9 mouse cellular contexts compared by ENCODE assay signal in the genomic region with DNA sequence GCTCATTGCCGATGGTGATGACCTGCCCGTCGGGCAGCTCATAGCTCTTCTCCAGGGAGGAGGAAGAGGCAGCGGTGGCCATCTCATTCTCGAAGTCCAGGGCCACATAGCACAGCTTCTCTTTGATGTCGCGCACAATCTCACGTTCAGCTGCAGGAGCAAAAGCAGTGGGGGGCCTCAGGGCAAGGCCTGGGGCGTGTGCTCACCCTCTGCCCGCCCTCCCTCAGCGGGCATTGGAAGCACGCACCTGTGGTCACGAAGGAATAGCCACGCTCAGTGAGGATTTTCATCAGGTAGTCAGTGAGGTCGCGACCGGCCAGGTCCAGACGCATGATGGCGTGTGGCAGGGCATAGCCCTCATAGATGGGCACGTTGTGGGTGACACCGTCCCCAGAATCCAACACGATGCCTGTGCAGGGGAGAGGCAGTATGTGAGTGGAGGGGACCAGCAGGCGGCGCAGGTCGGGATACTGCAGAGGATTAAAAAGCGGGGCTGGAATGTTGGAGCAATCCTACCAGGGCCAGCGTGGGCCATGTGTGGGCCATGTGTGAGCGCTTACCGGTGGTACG. TPM values are rescaled to one million over a fixed set of nuclear protein-coding genes. Genes with fewer than 3 reads are reported as not detected.
DNase-seq lines count a peak whose midpoint lies in the region; ATAC-seq and TF ChIP-seq lines count a peak whose summit lies in the region.
"Had no signal": no experiment of that assay in that cellular context is flagged by ENCODE, and none has a peak within 500 bp of the region (broad histone marks: within the 10 kb centered on the region; RNA-seq: fewer than 3 reads in every experiment).

No protein-coding gene starts in this region.

- TF ChIP-seq CTCF in left cerebral cortex, adult 2 months (IDR thresholded peaks at IDR 0.05), result peak; percentile 29
- TF ChIP-seq CTCF in intestine, postnatal 0 days (IDR thresholded peaks at IDR 0.05; ENCODE audit: low read depth), result peak; percentile 24
- TF ChIP-seq CTCF in olfactory bulb, adult 2 months (IDR thresholded peaks at IDR 0.05; ENCODE audit: insufficient read depth, low read depth, low read length), result no peak

- peaks cover 76% of the 10 kb centered on the region for H3K27me3 ChIP-seq in embryonic facial prominence, embryonic 15.5 days
- peaks cover 51% of the 10 kb centered on the region for H3K27me3 ChIP-seq in intestine, postnatal 0 days (replicated peaks; ENCODE audit: control insufficient read depth, insufficient read depth, low read length)

- whole genome bisulfite sequencing in embryonic facial prominence, embryonic 15.5 days, result 8% methylated on average over 30 of the region's 30 CpGs
- 13% methylated on average over 30 of the region's 30 CpGs for WGBS in intestine, postnatal 0 days
- 20% methylated on average over 30 of the region's 30 CpGs for WGBS in olfactory bulb, adult 2 months

- H3K4me1 ChIP-seq in embryonic facial prominence, embryonic 15.5 days, result peaks cover 20% of the 10 kb centered on the region
- no peaks in the 10 kb centered on the region for H3K4me1 ChIP-seq in intestine, postnatal 0 days (replicated peaks; ENCODE audit: control insufficient read depth, insufficient read depth, low read length)
- H3K4me1 ChIP-seq in olfactory bulb, adult 2 months (ENCODE audit: control insufficient read depth, insufficient read depth, low read length), result peaks cover 33% of the 10 kb centered on the region

- peak overlapping the region; percentile 98 for H3K27ac ChIP-seq in left cerebral cortex, adult 2 months
- no peak overlapping the region for H3K27ac ChIP-seq in embryonic facial prominence, embryonic 15.5 days (replicated peaks)
- H3K27ac ChIP-seq in intestine, postnatal 0 days (ENCODE audit: low read depth, low read length), result no peak overlapping the region
- H3K27ac ChIP-seq in olfactory bulb, adult 2 months (ENCODE audit: insufficient read depth, low read depth, low read length), result peak overlapping the region; percentile 90

- no peak for ATAC-seq in embryonic facial prominence, embryonic 15.5 days (ENCODE audit: insufficient number of reproducible peaks, low FRiP score, low TSS enrichment, low read depth)
- no peak for ATAC-seq in intestine, postnatal 0 days
- ATAC-seq: Patski had no signal

- intact Hi-C loops in left cerebral cortex, adult 2 months (cut with DNase I), result loop anchor here (2.0 kb wide), 1 partner anchor 38 kb away; no protein-coding TSS in a partner anchor

- peak in 1 of 2 experiments; percentile 30 for DNase-seq in left cerebral cortex, adult 2 months (ENCODE audit: extremely low spot score in 1 of 2, low spot score in 2 of 2)
- DNase-seq in left cerebral cortex, adult 9 months (ENCODE audit: low spot score in 2 of 2), result no peak
- no peak for DNase-seq in adrenal gland, postnatal 36 days
- no peak for DNase-seq in kidney, postnatal 10 days
- no peak for DNase-seq in adrenal gland, postnatal 14 days

- H3K9ac ChIP-seq in embryonic facial prominence, embryonic 15.5 days, result no peak overlapping the region
- H3K9ac ChIP-seq in intestine, postnatal 0 days (ENCODE audit: low read depth, low read length), result no peak overlapping the region

- H3K9me3 ChIP-seq in embryonic facial prominence, embryonic 15.5 days (replicated peaks), result no peaks in the 10 kb centered on the region
- H3K9me3 ChIP-seq in intestine, postnatal 0 days (ENCODE audit: control insufficient read depth), result no peaks in the 10 kb centered on the region

- no peak for TF ChIP-seq POLR2A in olfactory bulb, adult 2 months (IDR thresholded peaks at IDR 0.05; ENCODE audit: insufficient read depth, low read depth, low read length)

- peak overlapping the region; percentile 39 for H3K4me3 ChIP-seq in left cerebral cortex, adult 2 months
- H3K4me3 ChIP-seq in embryonic facial prominence, embryonic 15.5 days (replicated peaks), result peak overlapping the region; percentile 30
- H3K4me3 ChIP-seq in intestine, postnatal 0 days (ENCODE audit: low read depth, low read length), result no peak overlapping the region; the same call in 1 of the 2 replicates
- peak overlapping the region; percentile 49 for H3K4me3 ChIP-seq in olfactory bulb, adult 2 months (ENCODE audit: insufficient read depth, low read depth, low read length)

- no peaks in the 10 kb centered on the region for H3K36me3 ChIP-seq in embryonic facial prominence, embryonic 15.5 days
- no peaks in the 10 kb centered on the region for H3K36me3 ChIP-seq in intestine, postnatal 0 days (ENCODE audit: control insufficient read depth, insufficient read depth)

- peak overlapping the region; percentile 51 for H3K4me2 ChIP-seq in embryonic facial prominence, embryonic 15.5 days (replicated peaks)
- 0 out of 2 replicates have a peak overlapping the region, but pooled peaks have one; percentile 9 for H3K4me2 ChIP-seq in intestine, postnatal 0 days (replicated peaks; ENCODE audit: low read depth)

RNA-seq across cellular contexts. Expression of gene Acta1, which starts 1.9 kb away (rescaled TPM):
- total RNA-seq in left cerebral cortex, adult 2 months (2021), result 10 to 100 TPM; 11.1 to 12.2 TPM
- 1,020 and 1,287 TPM in 2 replicates for polyA plus RNA-seq in embryonic facial prominence, embryonic 15.5 days (2015; fragmentation: Nextera tagmentation; extraction: Ambion mirVana)
- 2.7 and 7.6 TPM in 2 replicates for polyA plus RNA-seq in intestine, postnatal 0 days (2015; fragmentation: Nextera tagmentation; extraction: Ambion mirVana)
- not detected in 2 replicates for polyA plus RNA-seq in olfactory bulb, adult 2 months (2012; ENCODE audit: insufficient read depth, insufficient read length, low replicate concordance, missing spikeins)
- 1 to 10 TPM in 1 of 2 experiments, under 1 TPM in 1; 0.83 to 3.7 TPM for total RNA-seq in adrenal gland, postnatal 36 days (2021)
- 1.4 and 1.5 TPM in 2 replicates for total RNA-seq in adrenal gland, postnatal 14 days (2021)

RNA-seq across cellular contexts. Expression of gene Ccsap, which starts 32.7 kb away (rescaled TPM):
- 10 to 100 TPM; 65.9 to 75.4 TPM for total RNA-seq in left cerebral cortex, adult 2 months (2021)
- polyA plus RNA-seq in embryonic facial prominence, embryonic 15.5 days (2015; fragmentation: Nextera tagmentation; extraction: Ambion mirVana), result 4.9 and 6.5 TPM in 2 replicates
- 1.5 and 1.8 TPM in 2 replicates for polyA plus RNA-seq in intestine, postnatal 0 days (2015; fragmentation: Nextera tagmentation; extraction: Ambion mirVana)
- not detected in 2 replicates for polyA plus RNA-seq in olfactory bulb, adult 2 months (2012; ENCODE audit: insufficient read depth, insufficient read length, low replicate concordance, missing spikeins)
- total RNA-seq in adrenal gland, postnatal 36 days (2021), result 1 to 10 TPM; 2.4 TPM
- total RNA-seq in adrenal gland, postnatal 14 days (2021), result 3.8 and 4.1 TPM in 2 replicates

RNA-seq across cellular contexts. Expression of gene Nup133, which starts 56.4 kb away (rescaled TPM):
- 10 to 100 TPM; 22.6 to 25.6 TPM for total RNA-seq in left cerebral cortex, adult 2 months (2021)
- 27.3 and 29.6 TPM in 2 replicates for polyA plus RNA-seq in embryonic facial prominence, embryonic 15.5 days (2015; fragmentation: Nextera tagmentation; extraction: Ambion mirVana)
- polyA plus RNA-seq in intestine, postnatal 0 days (2015; fragmentation: Nextera tagmentation; extraction: Ambion mirVana), result 7.7 and 8.5 TPM in 2 replicates
- polyA plus RNA-seq in olfactory bulb, adult 2 months (2012; ENCODE audit: insufficient read depth, insufficient read length, low replicate concordance, missing spikeins), result not detected in 2 replicates
- total RNA-seq in adrenal gland, postnatal 36 days (2021), result 10 to 100 TPM; 20.5 to 21.0 TPM
- 15.3 and 16.5 TPM in 2 replicates for total RNA-seq in adrenal gland, postnatal 14 days (2021)

Comparison
In these comparisons a context has a peak if more than half of its experiments do, and no peak if none do; other contexts are left out.
1. H3K27ac ChIP-seq: peak in left cerebral cortex, adult 2 months (single experiment) and olfactory bulb, adult 2 months (single experiment); none in embryonic facial prominence, embryonic 15.5 days (single experiment) and intestine, postnatal 0 days (single experiment).
2. RNA of gene Ccsap, which starts 32.7 kb away (total RNA-seq): 65.9 to 75.4 TPM in left cerebral cortex, adult 2 months; 3.8 to 4.1 TPM in adrenal gland, postnatal 14 days and 2.4 TPM in adrenal gland, postnatal 36 days; every median in the first group is over 10 times any median in the second.